Mouse (Mus musculus): ENCODE results near the gene Dnajb12. TPM values are rescaled to one million over a fixed set of nuclear protein-coding genes. Genes with fewer than 3 reads are reported as not detected.

Gene Dnajb12
- polyA plus RNA-seq, 1 experiment, result 50.3 TPM

GRCm38 (mm10) chr10:59915196-59915962 lies 36.0 kb downstream of the Dnajb12 start:
- no peak for DNase-seq (ENCODE audit: extremely low spot score in 1 of 2, low spot score in 1 of 2)

- no peak for DNase-seq (ENCODE audit: extremely low spot score in 1 of 2, low spot score in 1 of 2)
Measured at GRCm38 (mm10) chr10:59916159-59916558, 36.8 kb downstream of the Dnajb12 start.

GRCm38 (mm10) chr10:59916649-59917048 lies 37.3 kb downstream of the Dnajb12 start:
- DNase-seq (ENCODE audit: extremely low spot score in 1 of 2, low spot score in 1 of 2), result no peak

GRCm38 (mm10) chr10:59918111-59918510 lies 38.8 kb downstream of the Dnajb12 start:
- DNase-seq (ENCODE audit: extremely low spot score in 1 of 2, low spot score in 1 of 2), result no peak

GRCm38 (mm10) chr10:59919494-59920181 lies 40.3 kb downstream of the Dnajb12 start:
- no peak for DNase-seq (ENCODE audit: extremely low spot score in 1 of 2, low spot score in 1 of 2)

GRCm38 (mm10) chr10:59920485-59920809 lies 41.1 kb downstream of the Dnajb12 start:
- DNase-seq (ENCODE audit: extremely low spot score in 1 of 2, low spot score in 1 of 2), result no peak

- DNase-seq (ENCODE audit: extremely low spot score in 1 of 2, low spot score in 1 of 2), result no peak
Measured at GRCm38 (mm10) chr10:59920810-59921681, 41.7 kb downstream of the Dnajb12 start.

GRCm38 (mm10) chr10:59923493-59923892 lies 44.1 kb downstream of the Dnajb12 start:
- no peak for DNase-seq (ENCODE audit: extremely low spot score in 1 of 2, low spot score in 1 of 2)

- no peak for DNase-seq (ENCODE audit: extremely low spot score in 1 of 2, low spot score in 1 of 2)
Measured at GRCm38 (mm10) chr10:59924305-59924704, 44.9 kb downstream of the Dnajb12 start.

GRCm38 (mm10) chr10:59929205-59929604 lies 49.8 kb downstream of the Dnajb12 start:
- DNase-seq (ENCODE audit: extremely low spot score in 1 of 2, low spot score in 1 of 2), result no peak

GRCm38 (mm10) chr10:59930996-59931395 lies 51.6 kb downstream of the Dnajb12 start:
- peak in 1 of 2 experiments; percentile 64 for DNase-seq (ENCODE audit: extremely low spot score in 1 of 2, low spot score in 1 of 2)

- DNase-seq (ENCODE audit: extremely low spot score in 1 of 2, low spot score in 1 of 2), result no peak
Measured at GRCm38 (mm10) chr10:59932521-59932920, 53.2 kb downstream of the Dnajb12 start.

GRCm38 (mm10) chr10:59934039-59934438 lies 54.7 kb downstream of the Dnajb12 start:
- no peak for DNase-seq (ENCODE audit: extremely low spot score in 1 of 2, low spot score in 1 of 2)

GRCm38 (mm10) chr10:59936058-59936856 lies 56.9 kb downstream of the Dnajb12 start:
- DNase-seq (ENCODE audit: extremely low spot score in 1 of 2, low spot score in 1 of 2), result no peak

- DNase-seq (ENCODE audit: extremely low spot score in 1 of 2, low spot score in 1 of 2), result no peak
Measured at GRCm38 (mm10) chr10:59938662-59939061, 59.3 kb downstream of the Dnajb12 start.

GRCm38 (mm10) chr10:59939081-59939480 lies 59.7 kb downstream of the Dnajb12 start:
- no peak for DNase-seq (ENCODE audit: extremely low spot score in 1 of 2, low spot score in 1 of 2)

- peak in 1 of 2 experiments; percentile 53 for DNase-seq (ENCODE audit: extremely low spot score in 1 of 2, low spot score in 1 of 2)
Measured at GRCm38 (mm10) chr10:59942281-59942846, 63.0 kb downstream of the Dnajb12 start.

- DNase-seq (ENCODE audit: extremely low spot score in 1 of 2, low spot score in 1 of 2), result peak; percentile 78 to 83
Measured at GRCm38 (mm10) chr10:59942847-59943420, 63.6 kb downstream of the Dnajb12 start.

GRCm38 (mm10) chr10:59943421-59943989 lies 64.1 kb downstream of the Dnajb12 start:
- peak in 1 of 2 experiments; percentile 83 for DNase-seq (ENCODE audit: extremely low spot score in 1 of 2, low spot score in 1 of 2)
